Mouse (Mus musculus): ENCODE results near the gene Tmem39b. TPM values are rescaled to one million over a fixed set of nuclear protein-coding genes. Genes with fewer than 3 reads are reported as not detected.

Tmem39b gene
- polyA plus RNA-seq, 1 experiment: not detected

DNA sequence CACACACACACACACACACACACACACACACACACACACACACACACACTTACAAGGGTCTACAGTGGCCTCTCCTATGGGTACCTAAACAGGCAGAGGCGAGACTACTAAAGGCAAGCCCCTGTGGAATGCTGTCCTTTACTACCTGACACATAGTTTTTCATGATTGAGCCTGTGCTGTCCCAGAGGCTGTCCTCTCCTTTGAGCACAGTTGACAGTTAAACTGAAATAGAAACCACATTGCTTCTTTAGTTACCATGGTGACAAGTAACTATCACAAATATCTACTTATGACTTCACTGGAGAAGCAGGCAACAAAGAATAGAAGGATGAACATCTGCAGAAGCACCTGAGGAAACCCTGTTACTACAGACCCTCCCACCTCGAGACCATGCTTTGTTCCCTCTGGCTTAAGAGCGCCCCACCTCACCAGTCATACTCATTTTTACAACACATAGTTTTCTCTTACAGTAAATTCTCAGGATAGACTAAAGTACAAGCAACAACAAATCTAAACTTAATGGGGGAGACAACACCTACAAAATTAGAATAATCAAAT lies 34.3 kb downstream of the Tmem39b start:
- Histone ChIP-seq H3K4me1 (ENCODE audit: control insufficient read depth, insufficient read depth, low read length) (no peaks in the 10 kb centered on the region), H3K4me3 (ENCODE audit: insufficient read depth, low read depth, low read length) (no peak overlapping the region), H3K27ac (ENCODE audit: insufficient read depth, low read depth, low read length) (no peak overlapping the region)
- WGBS: 75% methylated on average over 3 of the region's 3 CpGs
- TF ChIP-seq POLR2A (IDR thresholded peaks at IDR 0.05; ENCODE audit: insufficient read depth, low read depth, low read length) (no peak), CTCF (IDR thresholded peaks at IDR 0.05; ENCODE audit: insufficient read depth, low read depth, low read length) (no peak)

DNA sequence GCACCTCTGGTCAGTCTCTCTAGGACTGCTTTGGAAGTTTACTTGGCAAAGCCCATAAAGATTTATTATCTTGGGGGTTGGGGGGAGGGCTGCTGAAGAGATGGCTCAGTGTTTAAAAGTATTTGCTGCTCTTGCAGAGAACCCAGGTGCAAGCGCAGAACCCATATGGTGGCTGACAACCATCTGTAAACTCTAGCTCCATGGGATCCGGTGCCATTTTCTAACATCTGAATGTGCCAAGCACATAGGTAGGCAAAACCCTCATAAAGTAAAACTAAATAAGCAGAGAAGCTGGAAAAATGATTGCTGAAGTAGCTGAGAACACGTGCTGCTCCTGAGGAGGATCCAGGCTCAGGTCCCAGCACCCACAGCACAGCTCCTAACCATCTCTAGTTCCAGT lies 35.1 kb downstream of the Tmem39b start:
- TF ChIP-seq POLR2A (IDR thresholded peaks at IDR 0.05; ENCODE audit: insufficient read depth, low read depth, low read length) (no peak), CTCF (IDR thresholded peaks at IDR 0.05; ENCODE audit: insufficient read depth, low read depth, low read length) (no peak)
- WGBS: 92% methylated on average over 3 of the region's 3 CpGs
- no peaks in the 10 kb centered on the region for H3K4me1 ChIP-seq (ENCODE audit: control insufficient read depth, insufficient read depth, low read length)
- no peak overlapping the region for H3K27ac ChIP-seq (ENCODE audit: insufficient read depth, low read depth, low read length)
- no peak overlapping the region for H3K4me3 ChIP-seq (ENCODE audit: insufficient read depth, low read depth, low read length)

DNA sequence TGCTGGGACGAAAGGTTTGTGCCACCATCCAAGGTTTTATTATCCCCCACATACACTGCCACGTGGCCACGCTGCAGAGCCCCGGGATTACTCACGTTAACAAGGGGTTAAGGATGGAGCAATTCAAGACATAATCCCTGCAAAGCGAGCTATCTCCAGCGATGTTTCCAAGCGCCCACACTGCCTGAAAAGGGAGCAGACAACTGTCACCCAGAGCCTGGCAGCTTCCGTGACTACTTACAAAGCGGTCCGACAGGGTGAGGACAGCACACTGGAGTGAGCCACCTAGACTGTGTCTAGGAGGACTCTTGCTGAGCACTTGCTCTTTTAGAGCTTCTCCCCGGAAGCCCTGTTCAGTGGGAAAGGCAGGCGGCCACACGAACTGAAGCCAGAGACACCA lies 41.9 kb downstream of the Tmem39b start:
- Histone ChIP-seq H3K4me1 (ENCODE audit: control insufficient read depth, insufficient read depth, low read length) (no peaks in the 10 kb centered on the region), H3K27ac (ENCODE audit: insufficient read depth, low read depth, low read length) (no peak overlapping the region), H3K4me3 (ENCODE audit: insufficient read depth, low read depth, low read length) (no peak overlapping the region)
- 90% methylated on average over 14 of the region's 14 CpGs for WGBS
- no peak for TF ChIP-seq POLR2A (IDR thresholded peaks at IDR 0.05; ENCODE audit: insufficient read depth, low read depth, low read length)
- TF ChIP-seq CTCF (IDR thresholded peaks at IDR 0.05; ENCODE audit: insufficient read depth, low read depth, low read length): no peak

DNA sequence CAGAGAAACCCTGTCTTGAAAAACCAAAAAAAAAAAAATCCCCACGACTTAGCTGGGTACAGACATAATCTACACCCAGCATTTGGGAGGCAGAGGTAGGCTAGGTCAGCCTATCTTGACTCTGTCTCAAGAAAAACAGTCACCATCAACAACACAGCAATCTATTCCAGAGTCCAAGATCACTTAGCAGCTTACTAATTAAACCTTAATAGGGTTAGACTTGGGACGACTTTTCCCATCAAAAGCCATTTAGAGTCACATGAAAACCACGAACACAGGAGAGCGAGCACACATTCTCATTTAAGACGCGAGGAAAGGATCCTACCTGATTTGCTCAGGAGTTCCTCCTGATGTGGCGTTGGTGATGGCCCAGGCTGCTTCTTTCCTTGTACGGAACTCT lies 46.3 kb downstream of the Tmem39b start:
- Histone ChIP-seq H3K27ac (ENCODE audit: insufficient read depth, low read depth, low read length) (no peak overlapping the region), H3K4me3 (ENCODE audit: insufficient read depth, low read depth, low read length) (no peak overlapping the region), H3K4me1 (ENCODE audit: control insufficient read depth, insufficient read depth, low read length) (peaks cover 4% of the 10 kb centered on the region; the same call in 1 of the 2 replicates)
- TF ChIP-seq POLR2A (IDR thresholded peaks at IDR 0.05; ENCODE audit: insufficient read depth, low read depth, low read length): no peak
- WGBS: 91% methylated on average over 8 of the region's 8 CpGs

DNA sequence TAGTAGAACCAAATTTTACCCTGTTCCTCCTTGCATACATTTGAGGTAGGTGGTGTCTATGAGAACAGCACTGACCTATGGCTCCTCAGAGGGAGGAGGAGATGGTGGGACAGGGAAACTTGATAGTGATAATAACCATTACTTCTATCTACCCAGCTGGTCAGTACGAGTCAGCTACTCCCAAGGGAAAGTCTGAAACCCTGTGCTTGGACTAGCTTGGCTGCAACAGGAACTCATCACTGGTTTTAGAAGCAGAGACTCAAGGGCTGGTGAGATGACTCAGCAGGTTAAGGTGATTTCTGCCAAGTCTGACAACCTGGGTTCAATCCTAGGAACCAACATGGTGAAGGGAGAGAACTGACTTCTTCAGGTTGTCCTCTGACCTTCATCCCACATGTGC lies 48.0 kb downstream of the Tmem39b start:
- Histone ChIP-seq H3K27ac (ENCODE audit: insufficient read depth, low read depth, low read length) (no peak overlapping the region), H3K4me1 (ENCODE audit: control insufficient read depth, insufficient read depth, low read length) (peaks cover 4% of the 10 kb centered on the region; the same call in 1 of the 2 replicates), H3K4me3 (ENCODE audit: insufficient read depth, low read depth, low read length) (no peak overlapping the region)
- TF ChIP-seq CTCF (IDR thresholded peaks at IDR 0.05; ENCODE audit: insufficient read depth, low read depth, low read length) (no peak), POLR2A (IDR thresholded peaks at IDR 0.05; ENCODE audit: insufficient read depth, low read depth, low read length) (no peak)
- WGBS: 87% methylated on average over 1 of the region's 1 CpGs

DNA sequence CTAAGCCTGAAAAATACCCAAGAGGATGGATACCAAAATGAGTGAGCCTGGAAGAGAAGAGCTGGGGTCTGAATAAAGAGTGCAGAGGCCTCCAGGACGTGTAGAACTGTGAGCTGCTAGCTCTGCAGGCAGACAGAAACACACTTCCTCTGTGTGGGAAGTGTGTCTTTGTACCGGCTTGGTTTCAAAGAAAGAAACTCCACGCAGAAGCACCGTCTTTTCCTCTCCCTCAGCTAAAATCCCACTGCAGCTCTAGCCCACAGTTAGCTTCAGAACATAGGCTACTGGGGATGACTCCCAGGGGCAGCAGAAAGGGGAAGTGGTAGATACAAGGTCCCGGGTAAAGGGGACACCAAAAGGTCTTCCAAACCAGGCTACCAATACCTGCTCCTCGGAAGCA lies 51.4 kb downstream of the Tmem39b start:
- Histone ChIP-seq H3K4me1 (ENCODE audit: control insufficient read depth, insufficient read depth, low read length) (peaks cover 6% of the 10 kb centered on the region; the same call in 1 of the 2 replicates), H3K27ac (ENCODE audit: insufficient read depth, low read depth, low read length) (no peak overlapping the region), H3K4me3 (ENCODE audit: insufficient read depth, low read depth, low read length) (no peak overlapping the region)
- WGBS: 82% methylated on average over 6 of the region's 6 CpGs
- TF ChIP-seq CTCF (IDR thresholded peaks at IDR 0.05; ENCODE audit: insufficient read depth, low read depth, low read length) (no peak), POLR2A (IDR thresholded peaks at IDR 0.05; ENCODE audit: insufficient read depth, low read depth, low read length) (no peak)

DNA sequence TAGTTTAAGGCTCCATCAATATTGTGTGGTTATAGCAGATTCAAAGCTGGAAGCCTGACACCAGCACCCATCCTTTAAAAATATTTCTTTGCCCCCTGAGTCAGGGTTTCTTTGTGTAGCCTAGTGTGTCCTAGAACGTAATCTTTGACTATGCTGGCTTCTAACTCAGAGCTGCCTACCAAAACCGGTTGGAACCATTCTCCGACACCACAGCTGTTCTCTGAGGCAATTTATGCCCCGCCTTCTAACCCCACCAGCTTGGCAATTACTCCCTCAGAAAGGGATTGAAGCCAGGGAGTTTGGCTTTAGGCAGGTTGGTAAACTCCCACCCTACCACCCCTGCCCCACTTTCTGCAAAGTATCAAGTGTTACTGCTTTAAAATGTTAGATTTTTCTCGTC lies 54.9 kb downstream of the Tmem39b start:
- 11% methylated on average over 5 of the region's 5 CpGs for WGBS
- Histone ChIP-seq H3K27ac (ENCODE audit: insufficient read depth, low read depth, low read length) (no peak overlapping the region), H3K4me3 (ENCODE audit: insufficient read depth, low read depth, low read length) (no peak overlapping the region), H3K4me1 (ENCODE audit: control insufficient read depth, insufficient read depth, low read length) (peaks cover 15% of the 10 kb centered on the region)
- TF ChIP-seq POLR2A (IDR thresholded peaks at IDR 0.05; ENCODE audit: insufficient read depth, low read depth, low read length) (no peak), CTCF (IDR thresholded peaks at IDR 0.05; ENCODE audit: insufficient read depth, low read depth, low read length) (no peak)

DNA sequence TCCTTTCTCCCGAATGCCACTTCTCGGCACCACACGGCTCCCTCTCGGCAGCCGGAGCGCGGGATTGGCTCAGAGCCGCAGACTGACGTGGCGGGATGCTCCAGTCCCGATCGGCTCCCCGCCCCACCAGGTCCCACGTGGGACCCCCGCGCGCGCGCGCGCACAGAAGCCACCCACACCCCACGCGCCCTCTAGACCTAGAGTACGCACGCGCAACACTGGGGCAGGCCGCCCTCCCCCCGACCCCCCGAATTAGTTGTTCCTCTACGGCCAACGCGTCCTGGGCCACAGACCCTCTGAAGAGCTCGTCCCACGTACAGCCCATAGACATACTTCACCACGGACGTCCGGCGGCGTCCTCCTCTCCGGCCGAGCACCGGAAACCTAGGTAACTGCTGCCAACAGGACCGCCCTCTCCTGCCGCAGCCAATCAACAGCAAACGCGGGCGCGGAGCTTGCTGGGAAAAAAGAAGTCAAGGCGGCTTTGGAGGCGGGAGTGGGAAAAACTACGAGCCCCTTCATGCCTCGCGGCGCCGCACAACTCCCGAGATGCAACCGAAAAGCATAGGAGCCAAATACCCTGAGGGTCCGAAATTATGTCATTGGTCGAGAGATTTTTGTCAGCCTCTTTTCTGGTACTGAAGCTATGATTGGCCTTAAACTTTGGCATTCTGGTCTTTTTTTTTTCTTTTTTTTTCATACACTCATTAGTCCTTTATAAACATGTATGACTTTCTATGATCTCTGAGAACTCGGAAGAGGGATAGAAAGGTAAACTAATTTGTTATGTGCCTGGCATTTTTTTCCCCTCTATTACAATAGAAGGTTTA lies 55.8 kb downstream of the Tmem39b start, which contains the start of gene Txlna:
Gene Txlna, minus strand, starts transcription at position 428 of the 830 bp plus-strand sequence.
- WGBS: under 1% methylated on average over 60 of the region's 60 CpGs
- Histone ChIP-seq H3K4me3 (ENCODE audit: insufficient read depth, low read depth, low read length) (peak within 1 kb of the TSS; percentile 99), H3K27ac (ENCODE audit: insufficient read depth, low read depth, low read length) (peak within 1 kb of the TSS; percentile 98), H3K4me1 (ENCODE audit: control insufficient read depth, insufficient read depth, low read length) (peaks cover 11% of the 10 kb centered on the region)
- TF ChIP-seq CTCF (IDR thresholded peaks at IDR 0.05; ENCODE audit: insufficient read depth, low read depth, low read length): no peak
- peak; percentile 31 for TF ChIP-seq POLR2A (IDR thresholded peaks at IDR 0.05; ENCODE audit: insufficient read depth, low read depth, low read length)

DNA sequence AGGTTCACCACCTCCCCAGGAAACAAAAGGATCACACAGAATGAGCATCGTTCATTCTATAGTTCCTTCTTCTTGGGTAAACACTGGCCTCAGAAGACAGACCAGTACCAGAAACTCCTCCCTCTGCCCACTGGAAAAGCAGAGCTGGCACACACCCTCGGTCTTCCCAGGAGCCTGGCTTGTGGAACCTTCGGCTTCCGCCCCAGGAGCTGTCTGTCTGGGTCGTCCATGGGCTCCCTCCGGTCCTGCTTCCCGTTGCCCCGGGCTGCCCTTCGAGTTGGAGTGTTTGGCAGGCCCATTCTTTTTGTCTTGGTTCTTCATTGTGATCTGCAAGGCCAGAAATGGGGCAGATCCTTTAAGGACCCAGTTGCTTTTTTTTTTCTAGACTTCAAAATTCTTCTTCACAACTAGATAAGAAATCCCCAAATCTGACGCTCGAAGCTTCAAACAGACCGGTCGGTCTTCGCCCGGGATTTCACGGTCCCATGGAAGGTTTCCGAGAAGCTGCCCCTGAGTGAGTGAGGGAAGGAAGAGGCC lies 56.5 kb downstream of the Tmem39b start:
- TF ChIP-seq POLR2A (IDR thresholded peaks at IDR 0.05; ENCODE audit: insufficient read depth, low read depth, low read length) (peak; percentile 72; the same call in 1 of the 2 replicates), CTCF (IDR thresholded peaks at IDR 0.05; ENCODE audit: insufficient read depth, low read depth, low read length) (no peak)
- peaks cover 11% of the 10 kb centered on the region for H3K4me1 ChIP-seq (ENCODE audit: control insufficient read depth, insufficient read depth, low read length)
- H3K27ac ChIP-seq (ENCODE audit: insufficient read depth, low read depth, low read length): peak overlapping the region; percentile 49
- peak overlapping the region; percentile 99 for H3K4me3 ChIP-seq (ENCODE audit: insufficient read depth, low read depth, low read length)
- under 1% methylated on average over 17 of the region's 17 CpGs for WGBS
